ENCODE assay signal across 35 mouse cellular contexts in genomic region chr16:50600665-50601064, GRCm38 (mm10). TPM values are rescaled to one million over a fixed set of nuclear protein-coding genes. Genes with fewer than 3 reads are reported as not detected.
DNase-seq lines count a peak whose midpoint lies in the region; ATAC-seq and TF ChIP-seq lines count a peak whose summit lies in the region.
"Had no signal": no experiment of that assay in that cellular context is flagged by ENCODE, and none has a peak within 500 bp of the region (broad histone marks: within the 10 kb centered on the region; RNA-seq: fewer than 3 reads in every experiment).

No protein-coding gene starts in this region.

- H3K9me3 ChIP-seq in ES-E14 (ENCODE audit: control insufficient read depth, insufficient read depth, low read depth, low read length) = no peaks in the 10 kb centered on the region
- H3K9me3 ChIP-seq: embryonic facial prominence, embryonic 13.5 days; forebrain, embryonic 12.5 days; hindbrain, embryonic 12.5 days; intestine, embryonic 15.5 days; limb, embryonic 12.5 days; liver, embryonic 15.5 days; midbrain, embryonic 12.5 days; stomach, embryonic 15.5 days had no signal

- no peak for DNase-seq in ES-E14 (ENCODE audit: low read depth, low spot score)
- DNase-seq in Muller cell, postnatal 12 days (ENCODE audit: inconsistent ontology term) = peak; percentile 38
- DNase-seq in embryo, embryonic 9.5 days (ENCODE audit: extremely low spot score) = no peak
- no peak for DNase-seq in layer of hippocampus, postnatal 14 days (ENCODE audit: low spot score in 2 of 2)
- DNase-seq in layer of hippocampus, adult 2 months (ENCODE audit: low spot score in 2 of 2) = no peak
- DNase-seq: adrenal gland, adult 2 months; adrenal gland, postnatal 36 days; cerebellum, adult 8-10 months; cerebellum, postnatal 25 days; embryo, embryonic 11 days; forebrain, postnatal 0 days; gastrocnemius, postnatal 10 days; heart, postnatal 14 days; kidney, adult 8-10 months; kidney, postnatal 4 days; lung, embryonic 14.5 days; right cerebral cortex, postnatal 14 days had no signal

- no peak for TF ChIP-seq CTCF in layer of hippocampus, adult 2 months (conservative IDR thresholded peaks at IDR 0.05)

- H3K4me1 ChIP-seq in ES-E14 (ENCODE audit: control insufficient read depth in 2 of 2, insufficient read depth in 2 of 2, low read length in 2 of 2, poor library complexity in 1 of 2) = no peaks in the 10 kb centered on the region
- H3K4me1 ChIP-seq: embryonic facial prominence, embryonic 13.5 days; forebrain, embryonic 12.5 days; hindbrain, embryonic 12.5 days; intestine, embryonic 15.5 days; limb, embryonic 12.5 days; liver, embryonic 15.5 days; midbrain, embryonic 12.5 days; stomach, embryonic 15.5 days had no signal

- no peak overlapping the region for H3K4me3 ChIP-seq in ES-E14 (ENCODE audit: insufficient read depth in 1 of 2, low read depth in 1 of 2, low read length in 2 of 2, poor library complexity in 1 of 2, severe bottlenecking in 1 of 2)
- H3K4me3 ChIP-seq in layer of hippocampus, adult 2 months = no peak overlapping the region
- H3K4me3 ChIP-seq: embryonic facial prominence, embryonic 13.5 days; forebrain, embryonic 12.5 days; hindbrain, embryonic 12.5 days; intestine, embryonic 15.5 days; limb, embryonic 12.5 days; liver, embryonic 15.5 days; midbrain, embryonic 12.5 days; stomach, embryonic 15.5 days had no signal

- in situ Hi-C loops in ES-E14 (cut with MboI; ENCODE audit: low sequenced_read_pairs in 2 of 2, unreplicated experiment in 2 of 2) = no loop called here

- H3K36me3 ChIP-seq in ES-E14 (ENCODE audit: control insufficient read depth, insufficient read depth, low read length, poor library complexity, severe bottlenecking) = no peaks in the 10 kb centered on the region
- H3K36me3 ChIP-seq: embryonic facial prominence, embryonic 13.5 days; forebrain, embryonic 12.5 days; hindbrain, embryonic 12.5 days; intestine, embryonic 15.5 days; limb, embryonic 12.5 days; liver, embryonic 15.5 days; midbrain, embryonic 12.5 days; stomach, embryonic 15.5 days had no signal

- ATAC-seq in hematopoietic stem cell, adult 5-6 weeks (replicated peaks in 1 of 2; ENCODE audit: insufficient read depth in 1 of 2, low FRiP score in 2 of 2, low TSS enrichment in 1 of 2, low read depth in 1 of 2, poor library complexity in 2 of 2, severe bottlenecking in 2 of 2) = peak; percentile 40 to 80; a peak in 3 of 4 replicates
- ATAC-seq: activated CD4-positive, CD25-positive, alpha-beta regulatory T cell, adult 4 months; CD4-positive, CD25-positive, alpha-beta regulatory T cell, adult 4 months; forebrain, postnatal 0 days; hindbrain, postnatal 0 days; intestine, embryonic 15.5 days had no signal

- no peak overlapping the region for H3K9ac ChIP-seq in ES-E14 (ENCODE audit: insufficient read depth, low read depth, low read length, poor library complexity, severe bottlenecking)
- H3K9ac ChIP-seq: embryonic facial prominence, embryonic 13.5 days; forebrain, embryonic 12.5 days; forebrain, postnatal 0 days; hindbrain, embryonic 12.5 days; intestine, embryonic 15.5 days; limb, embryonic 12.5 days; liver, embryonic 15.5 days; lung, embryonic 14.5 days; midbrain, embryonic 12.5 days; stomach, embryonic 15.5 days had no signal

- H3K27ac ChIP-seq in ES-E14 (ENCODE audit: insufficient read depth, low read depth, low read length, poor library complexity, severe bottlenecking) = no peak overlapping the region
- H3K27ac ChIP-seq in layer of hippocampus, adult 2 months = no peak overlapping the region
- H3K27ac ChIP-seq: embryonic facial prominence, embryonic 13.5 days; forebrain, embryonic 12.5 days; hindbrain, embryonic 12.5 days; hindbrain, postnatal 0 days; intestine, embryonic 15.5 days; kidney, postnatal 0 days; limb, embryonic 12.5 days; liver, embryonic 15.5 days; midbrain, embryonic 12.5 days; stomach, embryonic 15.5 days had no signal

TF ChIP-seq in ES-E14, 5 proteins besides CTCF, POLR2A, EP300 and RAD21:
- TF ChIP-seq MAFK (IDR thresholded peaks at IDR 0.05; ENCODE audit: insufficient read depth, low read depth, low read length) (0 out of 2 replicates have a peak, but pooled peaks have one; percentile 14), HCFC1 (IDR thresholded peaks at IDR 0.05; ENCODE audit: borderline replicate concordance, insufficient read depth, low read length) (no peak)

RNA-seq across cellular contexts. Expression of gene Ccdc54, which starts 9.7 kb away (rescaled TPM):
- not detected in 2 replicates for total RNA-seq in ES-E14 (2012; rRNA removed)
- not detected in 2 replicates for total RNA-seq in hematopoietic stem cell, adult 5-6 weeks (2017)
- total RNA-seq in layer of hippocampus, postnatal 14 days (2021) = not detected
- not detected for total RNA-seq in layer of hippocampus, adult 2 months (2021)
- total RNA-seq: adrenal gland, adult 2 months; adrenal gland, postnatal 36 days; forebrain, postnatal 0 days; gastrocnemius, postnatal 10 days; granulocyte monocyte progenitor cell, adult 5-6 weeks; heart, postnatal 14 days; hindbrain, postnatal 0 days; left cerebral cortex, adult 18-20 months; left cerebral cortex, postnatal 25 days; liver, adult 2 months; megakaryocyte, adult 5-6 weeks had no signal
